Mouse (Mus musculus): ENCODE data around the gene Abca4.

The Abca4 gene

DNA sequence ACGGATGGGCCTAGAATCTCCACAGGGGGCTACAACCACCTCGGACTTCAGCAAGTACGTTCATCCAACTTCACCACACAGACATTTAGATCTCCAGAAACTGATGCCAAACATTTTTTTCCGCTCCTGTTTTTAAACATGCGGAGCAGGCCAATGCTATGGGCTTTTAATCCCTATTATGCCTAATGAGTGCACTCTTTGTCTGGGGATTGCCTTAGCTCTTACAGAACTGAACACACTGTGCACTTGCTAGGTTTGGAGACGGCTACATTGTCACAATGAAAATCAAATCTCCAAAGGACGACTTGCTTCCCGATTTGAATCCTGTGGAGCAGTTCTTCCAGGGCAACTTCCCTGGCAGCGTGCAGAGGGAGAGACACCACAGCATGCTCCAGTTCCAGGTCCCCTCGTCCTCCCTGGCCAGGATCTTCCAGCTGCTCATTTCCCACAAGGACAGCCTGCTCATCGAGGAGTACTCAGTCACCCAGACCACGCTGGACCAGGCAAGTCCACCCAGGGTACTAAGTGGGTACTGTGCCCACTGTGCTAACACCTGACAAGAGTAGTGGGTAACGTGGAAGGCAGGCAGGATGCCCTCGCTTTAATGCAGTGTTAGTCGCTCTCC, 129.4 kb downstream of the Abca4 start:
- no peak for DNase-seq

GRCm38 (mm10) chr3:122176018-122176417, 131.8 kb downstream of the Abca4 start:
- DNase-seq, result no peak

DNA sequence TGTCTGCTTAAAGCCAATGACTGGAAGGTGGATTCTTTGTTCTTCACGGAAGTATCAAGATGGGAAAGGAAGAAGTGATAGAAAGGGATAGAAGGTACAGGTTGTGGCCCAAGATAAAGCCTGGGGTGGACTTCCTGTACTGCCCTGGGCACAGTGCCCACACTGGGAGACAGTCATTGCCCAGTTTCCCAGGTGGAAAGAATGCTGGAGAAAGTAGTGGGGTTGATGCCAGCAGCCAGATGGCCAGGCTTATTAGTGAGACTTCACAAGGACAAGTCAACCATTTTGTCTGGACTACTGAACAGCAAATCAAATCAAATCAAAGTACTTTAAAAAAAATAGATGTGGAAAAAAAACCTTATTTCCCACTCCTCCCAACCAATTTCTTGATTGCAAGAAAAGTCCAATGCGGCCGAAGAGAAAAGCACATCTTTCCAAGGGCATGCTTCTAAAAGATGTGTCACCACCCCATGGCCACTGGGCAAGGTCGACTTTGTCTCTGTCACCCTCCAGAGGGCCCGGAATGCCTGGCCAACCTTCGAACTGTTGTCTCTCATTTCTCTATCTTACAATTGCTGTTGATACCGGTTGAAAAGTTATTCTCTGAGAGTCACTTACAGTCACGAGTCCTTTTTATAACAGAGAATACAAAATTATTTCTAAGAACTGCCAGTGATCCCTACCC, 132.6 kb downstream of the Abca4 start:
- no peak for DNase-seq

DNA sequence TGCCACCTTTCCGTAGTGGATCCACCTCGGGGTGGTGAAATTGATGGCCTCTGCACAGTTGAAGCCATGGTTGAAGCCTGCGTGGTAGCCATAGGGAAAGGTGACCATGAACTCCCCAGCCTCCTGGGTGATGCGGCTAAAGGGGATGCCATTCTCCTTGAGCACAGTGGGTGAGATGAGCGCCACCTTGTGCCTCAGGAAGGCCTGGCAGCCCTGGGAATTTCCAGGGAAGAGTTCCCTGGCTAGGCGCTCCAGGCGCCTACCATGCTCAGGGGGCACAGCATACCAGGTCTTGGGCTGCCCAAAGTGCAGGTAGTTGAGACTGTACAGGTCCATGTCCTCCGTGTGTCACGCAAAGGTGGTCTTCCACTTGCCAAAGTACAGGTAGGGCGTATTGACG, 139.9 kb downstream of the Abca4 start:
- DNase-seq, result peak in 1 of 2 experiments; percentile 9

DNA sequence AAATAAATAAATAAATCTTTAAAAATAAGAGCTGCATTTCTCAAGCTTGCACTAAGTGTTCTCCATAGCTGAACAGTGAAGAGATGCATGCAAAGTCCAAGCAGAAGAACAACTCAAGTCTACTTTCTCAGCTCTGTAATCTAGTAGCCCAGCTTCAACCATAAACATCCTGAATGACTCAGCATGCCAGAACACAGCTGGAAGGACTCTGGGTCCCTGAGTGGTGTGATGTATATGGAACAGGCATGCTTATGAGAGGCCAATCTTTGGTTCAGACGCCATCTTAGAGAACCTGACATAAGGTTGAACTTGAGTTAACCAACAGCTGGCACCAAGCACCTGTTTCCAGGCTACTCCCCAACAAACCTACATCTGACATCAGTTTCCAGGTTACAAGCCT, 142.7 kb downstream of the Abca4 start:
- DNase-seq, result no peak

GRCm38 (mm10) chr3:122196621-122197298, 152.5 kb downstream of the Abca4 start:
- DNase-seq, result no peak

DNA sequence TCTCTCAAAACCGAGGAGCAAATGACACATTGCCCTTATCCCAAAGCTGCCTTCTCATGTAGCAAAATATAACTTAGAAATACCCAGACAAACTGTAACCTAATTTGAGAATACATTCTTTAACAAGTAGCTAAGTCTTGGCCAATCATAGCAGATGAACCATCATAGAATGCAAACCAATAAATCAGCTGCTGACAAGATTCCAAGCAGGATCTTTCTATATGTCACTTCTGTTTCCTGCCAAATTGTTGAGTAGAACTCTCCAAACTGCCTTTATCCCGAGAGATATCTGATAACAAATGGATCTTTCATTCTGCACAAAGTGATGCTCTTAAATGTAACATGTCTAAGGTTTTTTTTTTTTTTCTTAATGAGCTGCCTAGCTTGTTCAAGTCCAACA, 154.3 kb downstream of the Abca4 start:
- no peak for DNase-seq

DNA sequence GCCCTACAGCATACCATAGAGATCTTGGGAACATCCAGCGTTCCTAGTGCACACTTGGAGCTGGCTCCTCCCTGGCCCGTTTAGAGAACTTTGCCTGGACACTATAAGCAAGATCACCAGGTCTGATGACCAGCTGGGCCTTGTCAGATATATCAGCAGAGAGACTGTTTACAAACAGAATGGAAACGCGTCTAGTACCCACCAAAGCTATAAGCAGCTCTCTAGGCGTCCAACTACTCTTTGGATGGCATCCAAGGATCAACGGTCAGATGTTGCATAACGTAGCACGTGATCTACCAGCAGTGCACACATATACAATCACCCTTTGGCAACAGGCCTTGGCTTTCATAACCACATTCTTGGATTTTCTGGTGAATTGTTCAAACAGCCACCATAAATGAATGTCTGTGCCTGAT, 154.7 kb downstream of the Abca4 start:
- DNase-seq, result peak; percentile 80 to 88

DNA sequence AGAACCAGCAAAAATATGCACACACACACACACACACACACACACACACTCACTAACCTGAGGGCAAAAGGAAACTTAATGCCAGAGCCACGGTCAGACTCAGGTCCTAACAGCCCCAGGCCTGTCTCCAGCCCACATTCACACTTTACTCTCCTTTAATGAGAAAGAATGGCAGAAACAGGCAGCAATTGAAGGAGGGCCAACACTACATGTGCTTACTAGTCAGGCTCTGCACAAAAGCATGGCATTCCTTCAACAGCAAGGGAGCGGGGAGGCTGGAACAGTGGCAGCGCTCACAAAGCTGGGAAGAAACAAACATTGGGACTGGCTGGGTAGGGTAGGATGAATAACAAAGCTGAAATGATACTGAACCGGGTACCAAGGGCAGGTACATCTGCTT, 155.4 kb downstream of the Abca4 start:
- DNase-seq, result no peak

GRCm38 (mm10) chr3:122200017-122200416, 155.8 kb downstream of the Abca4 start:
- DNase-seq, result no peak

DNA sequence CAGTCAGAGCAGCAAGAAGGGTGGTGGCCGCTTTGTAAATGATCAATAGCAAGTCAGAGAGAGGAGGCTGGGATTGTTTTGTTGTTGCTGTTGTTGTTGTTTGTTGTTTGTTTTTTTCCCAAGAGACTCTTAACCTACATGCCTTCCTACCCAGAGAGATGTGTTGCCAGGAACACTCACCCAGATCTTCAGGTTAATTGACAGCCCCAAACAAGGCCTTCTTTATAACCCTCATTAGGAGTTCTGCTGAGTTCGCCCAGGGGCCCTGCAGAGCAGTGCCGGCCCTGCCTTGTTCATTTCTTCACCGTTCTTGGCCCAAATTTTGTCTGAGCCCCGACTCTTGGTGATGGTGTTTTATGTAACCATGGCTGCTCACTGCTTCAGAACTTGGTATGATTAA, 156.2 kb downstream of the Abca4 start:
- no peak for DNase-seq

GRCm38 (mm10) chr3:122202307-122202732, 158.1 kb downstream of the Abca4 start:
- no peak for DNase-seq

DNA sequence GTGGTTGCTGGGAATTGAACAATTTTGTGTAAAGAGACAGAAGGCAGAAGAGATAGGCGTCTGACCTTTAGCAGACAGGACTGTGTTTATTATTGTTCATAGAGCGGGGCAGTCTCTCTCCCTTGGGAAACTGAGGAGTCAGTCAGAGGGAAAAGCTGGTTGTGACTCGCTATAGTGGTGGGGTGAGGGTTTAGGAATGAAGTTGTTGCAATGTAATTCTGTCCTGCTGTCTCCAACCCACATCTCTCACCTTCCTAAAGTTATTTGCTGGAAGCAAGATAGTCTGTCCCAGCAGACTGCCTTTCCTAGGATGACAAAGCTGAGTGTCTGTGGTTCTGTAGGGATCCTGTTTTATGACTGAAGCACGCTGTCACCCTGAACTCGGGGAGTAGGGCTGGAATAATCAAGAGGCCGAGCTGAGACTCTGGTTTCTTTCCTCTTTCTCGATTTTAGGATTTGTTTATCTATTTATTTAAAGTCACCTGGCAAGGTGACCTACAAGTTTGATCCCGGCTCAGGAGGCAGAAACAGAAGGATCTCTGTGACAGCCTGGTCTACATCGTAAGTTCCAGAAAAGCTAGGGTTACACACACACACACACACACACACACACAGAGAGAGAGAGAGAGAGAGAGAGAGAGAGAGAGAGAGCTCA, 159.6 kb downstream of the Abca4 start:
- no peak for DNase-seq

DNA sequence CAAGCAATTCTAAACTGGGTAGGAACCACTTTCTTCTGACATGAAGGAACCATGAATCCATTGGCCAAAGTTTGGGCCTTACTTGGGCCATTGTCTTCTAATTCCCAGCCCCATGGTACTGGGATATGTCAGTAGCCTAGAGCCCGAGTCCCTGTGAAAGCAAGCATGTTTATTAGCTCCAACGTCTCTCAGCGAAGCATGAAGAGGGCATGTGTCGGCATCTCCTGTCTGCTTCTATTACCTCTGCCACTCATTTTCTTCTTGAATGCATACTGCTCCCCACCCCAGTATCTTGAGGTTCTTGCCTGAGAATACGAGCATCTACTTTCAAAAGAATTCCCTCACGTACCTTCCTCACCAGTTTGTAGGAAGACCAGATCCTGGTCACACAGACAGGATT, 161.5 kb downstream of the Abca4 start:
- DNase-seq, result no peak

- DNase-seq, result no peak
Measured at GRCm38 (mm10) chr3:122206279-122207070, 162.2 kb downstream of the Abca4 start.

GRCm38 (mm10) chr3:122207766-122208165, 163.5 kb downstream of the Abca4 start:
- DNase-seq, result no peak

DNA sequence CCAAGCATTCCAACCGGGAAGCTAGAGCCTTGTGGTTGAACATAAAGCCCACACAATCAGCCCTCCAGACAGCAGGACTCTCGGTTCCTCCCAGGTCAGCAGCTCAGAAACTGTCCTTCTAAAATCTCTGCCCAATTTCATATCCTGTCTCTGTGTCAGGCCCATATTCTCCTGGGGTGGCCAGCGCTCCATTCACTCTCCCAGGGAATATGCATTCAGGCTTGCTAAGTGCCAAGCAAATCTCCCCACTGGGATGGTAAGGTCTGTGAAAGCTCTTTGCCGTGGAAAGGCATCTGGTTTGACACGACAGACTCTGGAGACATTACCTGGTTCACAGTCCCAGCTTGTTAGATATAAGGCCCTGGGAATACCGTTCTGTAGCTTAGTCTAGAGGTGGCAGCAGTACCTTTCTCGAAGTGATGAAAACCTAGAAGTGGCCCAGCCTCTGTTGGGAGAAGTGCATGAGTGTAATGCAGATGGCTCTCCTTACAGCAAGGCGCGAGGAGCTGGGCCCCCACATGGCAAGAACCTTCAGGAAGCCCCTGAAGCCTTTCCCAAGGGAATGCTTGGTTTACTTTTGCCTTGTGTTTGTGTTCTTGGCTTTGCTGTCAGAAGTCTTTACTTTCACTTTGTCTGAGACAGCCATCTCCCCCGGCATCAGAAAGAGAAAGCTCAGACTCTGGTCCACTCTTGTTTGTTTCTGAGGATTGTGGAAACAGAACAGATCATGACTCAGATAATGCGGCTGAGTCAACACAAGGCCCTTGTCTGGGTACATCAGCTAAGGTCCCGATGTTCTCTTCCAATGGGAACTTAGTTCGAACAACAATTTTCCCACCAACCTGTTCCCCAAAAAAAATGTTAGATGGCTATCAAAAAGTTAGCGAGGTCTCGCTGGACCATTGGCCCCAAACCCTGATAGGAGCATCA, 164.3 kb downstream of the Abca4 start:
- peak; percentile 3 to 7 for DNase-seq

DNA sequence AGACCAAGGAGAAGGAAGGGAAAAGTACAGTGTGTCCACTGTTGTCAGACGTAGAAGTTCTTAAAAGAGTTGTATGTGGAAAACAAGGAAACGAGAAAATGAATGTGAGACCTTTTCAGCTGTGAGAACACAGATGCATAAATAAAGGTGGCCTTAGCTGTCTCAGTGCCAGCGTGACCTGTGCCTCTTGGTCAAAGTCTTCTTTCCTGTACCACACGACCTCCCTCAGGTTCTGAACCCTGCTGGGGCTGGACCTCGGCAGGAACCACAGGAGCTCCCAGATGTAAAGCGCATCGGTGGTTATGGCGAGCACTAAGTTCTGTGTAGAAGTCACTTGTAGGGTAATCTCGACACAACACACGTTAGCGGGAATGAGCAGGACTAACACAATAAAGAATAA, 165.3 kb downstream of the Abca4 start:
- DNase-seq, result no peak

GRCm38 (mm10) chr3:122210434-122210833, 166.2 kb downstream of the Abca4 start:
- no peak for DNase-seq

DNA sequence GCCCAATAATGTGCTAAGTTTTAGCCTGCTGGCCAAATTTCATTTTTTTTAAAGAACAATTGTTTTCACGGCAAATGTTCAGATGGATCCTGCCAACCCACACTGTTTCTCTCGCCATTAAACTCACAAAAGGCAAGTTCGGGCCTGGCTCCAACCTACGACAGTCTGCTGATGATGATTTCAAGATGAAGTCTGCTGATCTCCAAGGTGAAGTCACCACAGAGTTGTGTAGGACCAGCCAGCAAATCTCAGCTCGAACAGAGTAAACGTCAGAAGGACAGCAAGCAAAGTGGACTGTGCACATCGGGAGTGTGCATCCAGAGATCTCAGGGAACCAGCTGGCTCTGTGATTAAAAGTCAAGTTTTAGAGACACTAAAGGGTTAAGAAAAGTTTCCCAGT, 166.6 kb downstream of the Abca4 start:
- DNase-seq, result no peak

GRCm38 (mm10) chr3:122211446-122212125, 167.3 kb downstream of the Abca4 start:
- peak; percentile 23 to 67 for DNase-seq

All from lung, adult 18-20 months (tissue).